ENCODE assay signal across 20 mouse cellular contexts in genomic region chr8:110655827-110656226, GRCm38 (mm10). TPM values are rescaled to one million over a fixed set of nuclear protein-coding genes. Genes with fewer than 3 reads are reported as not detected.
DNase-seq lines count a peak whose midpoint lies in the region; ATAC-seq and TF ChIP-seq lines count a peak whose summit lies in the region.
"Had no signal": no experiment of that assay in that cellular context is flagged by ENCODE, and none has a peak within 500 bp of the region (broad histone marks: within the 10 kb centered on the region; RNA-seq: fewer than 3 reads in every experiment).

No protein-coding gene starts in this region.

- TF ChIP-seq POLR2A in myocyte (IDR thresholded peaks at IDR 0.05; ENCODE audit: insufficient read length, low read depth), result no peak

- H3K79me2 ChIP-seq in myocyte (ENCODE audit: control insufficient read depth, insufficient read depth), result no peaks in the 10 kb centered on the region

- no peak overlapping the region for H3K4me2 ChIP-seq in forebrain, postnatal 0 days (ENCODE audit: low read depth)
- no peak overlapping the region for H3K4me2 ChIP-seq in forebrain, embryonic 11.5 days (ENCODE audit: low read depth, low read length, severe bottlenecking)
- H3K4me2 ChIP-seq in midbrain, postnatal 0 days (ENCODE audit: low read depth, low read length, poor library complexity, severe bottlenecking), result no peak overlapping the region
- H3K4me2 ChIP-seq in midbrain, embryonic 15.5 days, result no peak overlapping the region
- H3K4me2 ChIP-seq in myocyte (ENCODE audit: low read depth), result no peak overlapping the region
- H3K4me2 ChIP-seq: embryonic facial prominence, embryonic 15.5 days; heart, embryonic 13.5 days; hindbrain, embryonic 15.5 days had no signal

- H3K4me1 ChIP-seq in forebrain, postnatal 0 days (ENCODE audit: insufficient read depth), result no peaks in the 10 kb centered on the region
- no peaks in the 10 kb centered on the region for H3K4me1 ChIP-seq in forebrain, embryonic 11.5 days (replicated peaks; ENCODE audit: control insufficient read depth, insufficient read depth, low read length)
- no peaks in the 10 kb centered on the region for H3K4me1 ChIP-seq in midbrain, postnatal 0 days (ENCODE audit: insufficient read depth, low read length)
- H3K4me1 ChIP-seq in midbrain, embryonic 15.5 days, result no peaks in the 10 kb centered on the region
- H3K4me1 ChIP-seq: embryonic facial prominence, embryonic 15.5 days; hindbrain, embryonic 15.5 days had no signal

- WGBS in forebrain, postnatal 0 days, result 44% methylated on average over 1 of the region's 1 CpGs
- WGBS in forebrain, embryonic 11.5 days, result 98% methylated on average over 1 of the region's 1 CpGs
- 79% methylated on average over 1 of the region's 1 CpGs for WGBS in midbrain, postnatal 0 days
- WGBS in midbrain, embryonic 15.5 days, result 82% methylated on average over 1 of the region's 1 CpGs

- no peaks in the 10 kb centered on the region for H3K27me3 ChIP-seq in forebrain, postnatal 0 days (ENCODE audit: insufficient read depth, low read length)
- H3K27me3 ChIP-seq in forebrain, embryonic 11.5 days (ENCODE audit: control insufficient read depth, insufficient read depth, low read length), result no peaks in the 10 kb centered on the region
- H3K27me3 ChIP-seq in midbrain, postnatal 0 days (ENCODE audit: insufficient read depth, low read length), result no peaks in the 10 kb centered on the region
- no peaks in the 10 kb centered on the region for H3K27me3 ChIP-seq in midbrain, embryonic 15.5 days (replicated peaks)
- no peaks in the 10 kb centered on the region for H3K27me3 ChIP-seq in myocyte (ENCODE audit: control insufficient read depth, insufficient read depth, insufficient read length)
- H3K27me3 ChIP-seq: embryonic facial prominence, embryonic 15.5 days; heart, embryonic 13.5 days; hindbrain, embryonic 15.5 days had no signal

- no peak overlapping the region for H3K4me3 ChIP-seq in forebrain, postnatal 0 days (ENCODE audit: low read depth, low read length)
- no peak overlapping the region for H3K4me3 ChIP-seq in forebrain, embryonic 11.5 days (ENCODE audit: low read depth, low read length)
- H3K4me3 ChIP-seq in midbrain, postnatal 0 days (ENCODE audit: low read depth, low read length), result no peak overlapping the region
- H3K4me3 ChIP-seq in midbrain, embryonic 15.5 days, result no peak overlapping the region
- no peak overlapping the region for H3K4me3 ChIP-seq in myocyte
- H3K4me3 ChIP-seq: embryonic facial prominence, embryonic 15.5 days; heart, embryonic 13.5 days; hindbrain, embryonic 15.5 days had no signal

- no peak overlapping the region for H3K9ac ChIP-seq in forebrain, postnatal 0 days
- H3K9ac ChIP-seq in forebrain, embryonic 11.5 days (ENCODE audit: low read length), result no peak overlapping the region
- no peak overlapping the region for H3K9ac ChIP-seq in midbrain, postnatal 0 days (replicated peaks; ENCODE audit: low read length, poor library complexity, severe bottlenecking)
- H3K9ac ChIP-seq in midbrain, embryonic 15.5 days, result no peak overlapping the region
- H3K9ac ChIP-seq: embryonic facial prominence, embryonic 15.5 days; heart, embryonic 13.5 days; hindbrain, embryonic 15.5 days had no signal

- peak overlapping the region; percentile 71 for H3K27ac ChIP-seq in forebrain, postnatal 0 days (ENCODE audit: low read depth, low read length)
- H3K27ac ChIP-seq in forebrain, embryonic 11.5 days (ENCODE audit: low read depth, low read length), result no peak overlapping the region
- no peak overlapping the region for H3K27ac ChIP-seq in midbrain, postnatal 0 days (ENCODE audit: low read depth, low read length)
- H3K27ac ChIP-seq in midbrain, embryonic 15.5 days, result no peak overlapping the region
- H3K27ac ChIP-seq: embryonic facial prominence, embryonic 15.5 days; heart, embryonic 13.5 days had no signal

- TF ChIP-seq CTCF in forebrain, postnatal 0 days (IDR thresholded peaks at IDR 0.05; ENCODE audit: low read depth), result no peak
- TF ChIP-seq CTCF in midbrain, postnatal 0 days (IDR thresholded peaks at IDR 0.05), result no peak

- peaks cover 29% of the 10 kb centered on the region for H3K36me3 ChIP-seq in forebrain, postnatal 0 days (ENCODE audit: insufficient read depth)
- no peaks in the 10 kb centered on the region for H3K36me3 ChIP-seq in forebrain, embryonic 11.5 days (ENCODE audit: control insufficient read depth, insufficient read depth, low read length)
- peaks cover 23% of the 10 kb centered on the region for H3K36me3 ChIP-seq in midbrain, postnatal 0 days (ENCODE audit: insufficient read depth, low read length)
- peaks cover 17% of the 10 kb centered on the region; the same call in 1 of the 2 replicates for H3K36me3 ChIP-seq in midbrain, embryonic 15.5 days (replicated peaks)
- peaks cover 11% of the 10 kb centered on the region for H3K36me3 ChIP-seq in myocyte (ENCODE audit: control insufficient read depth, insufficient read depth)

- 0 out of 2 replicates have a peak, but pooled peaks have one; percentile 29 for ATAC-seq in cerebellum, adult (ENCODE audit: insufficient number of reproducible peaks, low FRiP score, low TSS enrichment)
- ATAC-seq in forebrain, postnatal 0 days, result peak; percentile 86
- ATAC-seq in forebrain, embryonic 11.5 days (replicated peaks; ENCODE audit: low FRiP score), result no peak
- no peak for ATAC-seq in midbrain, postnatal 0 days (ENCODE audit: low FRiP score)
- no peak for ATAC-seq in midbrain, embryonic 15.5 days (replicated peaks)
- ATAC-seq in activated CD4-positive, CD25-positive, alpha-beta regulatory T cell, adult 4 months, result no peak
- ATAC-seq: lung, postnatal 0 days had no signal

- no peaks in the 10 kb centered on the region for H3K9me3 ChIP-seq in forebrain, postnatal 0 days (ENCODE audit: low read length)
- no peaks in the 10 kb centered on the region for H3K9me3 ChIP-seq in forebrain, embryonic 11.5 days (ENCODE audit: control insufficient read depth, low read length)
- no peaks in the 10 kb centered on the region for H3K9me3 ChIP-seq in midbrain, postnatal 0 days (ENCODE audit: low read length)
- H3K9me3 ChIP-seq in midbrain, embryonic 15.5 days, result no peaks in the 10 kb centered on the region
- H3K9me3 ChIP-seq: embryonic facial prominence, embryonic 15.5 days; heart, embryonic 13.5 days; hindbrain, embryonic 15.5 days had no signal

- DNase-seq in cerebellum, adult 8-10 months, result no peak
- peak; percentile 77 for DNase-seq in forebrain, postnatal 0 days
- no peak for DNase-seq in forebrain, embryonic 11.5 days (ENCODE audit: low spot score)
- DNase-seq in midbrain, postnatal 0 days (ENCODE audit: low spot score), result peak; percentile 45
- DNase-seq: adrenal gland, postnatal 14 days; heart, adult 11 months; kidney, adult 11 months; kidney, postnatal 10 days; liver; midbrain, embryonic 14.5 days; retina, postnatal 1 day; right cerebral cortex, postnatal 4 days had no signal

- no peak overlapping the region for H3ac ChIP-seq in myocyte (ENCODE audit: control insufficient read depth, insufficient read length)

TF ChIP-seq in myocyte, 11 proteins besides CTCF, POLR2A, EP300 and RAD21:
- TF ChIP-seq POLR2AphosphoS2 (IDR thresholded peaks at IDR 0.05; ENCODE audit: insufficient read length, low read depth), result no peak
- TF ChIP-seq CEBPB (IDR thresholded peaks at IDR 0.05; ENCODE audit: insufficient read depth, poor library complexity, severe bottlenecking), result peak; percentile 55; the same call in 1 of the 2 replicates
- peak in 1 of 3 experiments; percentile 18 for TF ChIP-seq MYOD1 (IDR thresholded peaks at IDR 0.05; ENCODE audit: control insufficient read depth in 1 of 3, insufficient read length in 2 of 3, low read depth in 2 of 3)
- TF ChIP-seq TCF12 (IDR thresholded peaks at IDR 0.05; ENCODE audit: insufficient read depth, poor library complexity, severe bottlenecking), result no peak
- no peak for TF ChIP-seq MAX (IDR thresholded peaks at IDR 0.05; ENCODE audit: low read depth)
- TF ChIP-seq MYOG (IDR thresholded peaks at IDR 0.05; ENCODE audit: control insufficient read depth in 1 of 3, insufficient read depth in 1 of 3, insufficient read length in 2 of 3, low read depth in 2 of 3), result no peak
- no peak for TF ChIP-seq REST (IDR thresholded peaks at IDR 0.05; ENCODE audit: insufficient read depth, insufficient read length)
- TF ChIP-seq USF1 (IDR thresholded peaks at IDR 0.05; ENCODE audit: low read depth), result no peak
- no peak for TF ChIP-seq SRF (IDR thresholded peaks at IDR 0.05; ENCODE audit: control insufficient read depth, insufficient read length, low read depth)
- no peak for TF ChIP-seq E2F4 (IDR thresholded peaks at IDR 0.05; ENCODE audit: insufficient read depth)
- TF ChIP-seq TCF3 (IDR thresholded peaks at IDR 0.05; ENCODE audit: insufficient read length, low read depth), result no peak

RNA-seq across cellular contexts. Expression of gene Vac14, which starts 37.4 kb away (rescaled TPM):
- total RNA-seq in forebrain, postnatal 0 days (2014; rRNA removed), result 30.6 and 36.1 TPM in 2 replicates
- polyA plus RNA-seq in forebrain, postnatal 0 days (2015; fragmentation: Nextera tagmentation; extraction: Ambion mirVana), result 27.6 and 28.1 TPM in 2 replicates
- 31.8 and 37.3 TPM in 2 replicates for polyA plus RNA-seq in forebrain, embryonic 11.5 days (2014; fragmentation: Nextera tagmentation; extraction: Ambion mirVana)
- total RNA-seq in midbrain, postnatal 0 days (2014; rRNA removed), result 44.9 and 45.9 TPM in 2 replicates
- polyA plus RNA-seq in midbrain, postnatal 0 days (2015; fragmentation: Nextera tagmentation; extraction: Ambion mirVana), result 26.7 and 27.2 TPM in 2 replicates
- polyA plus RNA-seq in midbrain, embryonic 15.5 days (2015; fragmentation: Nextera tagmentation; extraction: Ambion mirVana), result 32.0 and 32.7 TPM in 2 replicates
- 26.8 TPM for polyA plus RNA-seq in myocyte (2012; fragmentation: generic; extraction: Trizol)
- 1 to 10 TPM; 6.6 to 7.6 TPM for polyA plus RNA-seq in activated CD4-positive, CD25-positive, alpha-beta regulatory T cell, adult 4 months (2017; shearing (Covaris generic))

Comparison
In these comparisons a context has a peak if more than half of its experiments do, and no peak if none do; other contexts are left out.
1. ATAC-seq: peak in cerebellum, adult (single experiment) and forebrain, postnatal 0 days (single experiment); none in forebrain, embryonic 11.5 days (single experiment), midbrain, postnatal 0 days (single experiment), midbrain, embryonic 15.5 days (single experiment) and activated CD4-positive, CD25-positive, alpha-beta regulatory T cell, adult 4 months (single experiment).
2. DNase-seq: peak in forebrain, postnatal 0 days (single experiment) and midbrain, postnatal 0 days (single experiment); none in cerebellum, adult 8-10 months (single experiment) and forebrain, embryonic 11.5 days (single experiment).